Mouse (Mus musculus): ENCODE measurements around the gene Dguok.

The Dguok gene

DNA sequence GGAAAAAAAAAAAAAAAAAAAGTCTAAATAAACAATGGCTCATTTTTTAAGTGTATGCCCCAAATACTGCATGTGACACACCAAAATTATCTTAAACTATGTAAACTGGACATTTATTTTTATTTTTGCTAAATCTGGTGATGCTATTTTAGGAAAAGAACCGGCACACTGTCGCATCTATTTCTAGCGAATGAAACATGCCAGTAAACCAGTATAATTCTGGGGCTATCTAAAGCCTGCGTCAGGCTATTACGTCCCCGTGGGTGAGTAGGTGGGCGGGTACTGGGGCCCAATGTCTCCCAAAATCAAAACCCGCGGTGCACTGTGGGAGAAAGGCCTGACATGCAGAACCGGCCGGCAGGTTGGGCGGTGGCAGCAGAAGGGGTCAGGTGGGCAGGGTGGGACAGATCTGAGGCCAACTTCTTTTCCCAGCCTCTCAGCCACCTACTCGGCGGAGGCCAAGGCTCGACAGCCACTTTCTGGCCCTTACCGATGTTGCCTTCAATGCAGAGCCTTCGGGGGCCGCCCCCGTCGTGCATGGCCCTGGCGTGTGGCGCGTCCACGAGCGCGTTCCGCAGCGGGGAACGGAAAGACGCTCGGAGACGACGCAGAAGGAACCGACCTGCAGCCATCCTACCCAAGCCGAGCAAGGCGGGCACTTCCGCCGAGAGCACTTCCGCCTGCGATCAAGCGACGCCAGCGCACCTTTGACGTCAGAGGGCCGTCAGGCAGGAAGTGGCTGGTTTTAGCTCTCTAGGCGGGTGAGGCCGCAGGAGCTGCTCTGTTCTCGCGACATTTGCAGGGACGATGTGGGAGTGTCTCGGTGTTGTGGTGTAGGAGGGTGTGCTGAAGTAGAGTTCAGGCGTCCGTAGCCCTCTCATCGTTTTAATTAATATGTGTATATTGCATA, at the start of gene Dguok:
Dguok (minus strand) TSS at position 712 of the 910 bp plus-strand sequence.
- peak; percentile 93 for DNase-seq

- DNase-seq, result no peak
These were observed 49.2 kb upstream of the Dguok start for GRCm38 (mm10) chr6:83555972-83556371.

DNA sequence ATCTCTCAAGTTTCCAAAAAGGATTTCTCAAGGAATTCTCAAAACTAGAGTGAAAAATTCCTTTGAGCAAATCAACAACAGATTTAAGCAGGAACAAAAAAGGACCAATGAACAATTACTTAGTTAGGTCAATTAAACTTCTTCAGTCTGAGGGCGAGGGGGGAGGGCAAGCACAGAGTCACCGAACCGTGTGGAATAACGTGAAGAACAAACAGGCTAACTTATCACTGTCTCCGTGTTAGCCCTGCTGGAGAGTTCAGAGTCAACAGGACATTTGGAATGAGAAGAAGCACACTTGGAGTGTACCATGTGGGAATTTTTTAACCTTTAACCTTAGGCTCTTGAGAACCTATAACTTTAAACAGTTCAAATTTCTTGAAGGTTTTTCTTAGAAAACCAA, 41.6 kb upstream of the Dguok start:
- no peak for DNase-seq

- DNase-seq, result no peak
These were observed 39.0 kb upstream of the Dguok start for GRCm38 (mm10) chr6:83545778-83546177.

- no peak for DNase-seq
These were observed 35.1 kb upstream of the Dguok start for GRCm38 (mm10) chr6:83541756-83542456.

GRCm38 (mm10) chr6:83540017-83540416, 33.2 kb upstream of the Dguok start:
- DNase-seq, result peak; percentile 34

DNA sequence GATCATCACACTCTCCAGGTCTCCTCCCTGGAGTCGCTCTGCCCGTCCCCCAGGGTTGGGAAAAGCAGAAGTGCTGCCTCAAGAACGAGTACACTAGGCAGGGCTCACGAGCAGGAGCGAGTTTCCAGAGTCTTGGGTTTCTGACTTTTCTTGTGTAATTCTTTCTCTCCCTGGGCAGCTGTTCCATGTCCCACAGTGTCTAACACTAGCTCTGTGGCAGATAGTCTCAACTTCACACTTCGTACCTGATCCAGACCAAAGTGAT, 30.0 kb upstream of the Dguok start:
- no peak for DNase-seq

GRCm38 (mm10) chr6:83536028-83536794, 29.4 kb upstream of the Dguok start, which contains the start of gene Actg2:
Actg2 (minus strand) TSS chr6:83536265.
- no peak for DNase-seq

DNA sequence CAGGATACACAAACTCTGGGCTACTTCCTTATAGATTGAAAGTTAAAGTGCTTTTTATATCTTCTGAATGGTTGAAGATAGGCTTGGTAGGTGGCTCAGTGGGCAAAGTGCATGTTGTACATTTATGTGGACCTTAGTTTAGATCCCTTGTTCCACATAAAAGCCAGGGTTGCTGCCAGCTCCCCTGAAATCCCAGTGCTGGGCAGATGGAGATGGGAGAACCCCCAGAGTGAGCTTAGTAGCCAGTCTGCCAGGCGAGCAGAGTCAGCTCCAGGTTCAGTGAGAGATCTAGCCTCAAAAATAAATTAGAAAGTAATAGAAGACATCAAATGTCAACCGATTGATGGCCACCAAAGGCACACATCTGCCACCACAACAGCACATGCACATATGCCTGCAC, 25.8 kb upstream of the Dguok start:
- no peak for DNase-seq

DNA sequence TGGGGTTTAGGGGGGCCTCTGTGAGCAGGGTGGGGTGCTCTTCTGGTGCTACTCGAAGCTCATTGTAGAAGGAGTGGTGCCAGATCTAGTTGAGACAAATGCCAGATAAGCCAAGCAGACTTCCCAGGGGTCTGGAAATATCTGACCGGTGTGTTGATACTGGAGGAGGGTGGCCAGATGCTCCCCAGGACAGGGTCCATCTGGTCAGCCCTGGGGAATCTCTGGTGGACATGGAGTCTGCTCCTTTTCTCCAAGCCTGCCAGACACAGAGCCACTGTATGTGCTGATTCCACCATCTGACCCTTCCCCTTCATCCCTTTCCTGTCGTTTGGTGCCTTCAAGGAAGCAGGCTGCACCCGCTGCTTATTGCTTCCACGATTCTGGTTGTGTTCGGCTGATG, 16.4 kb upstream of the Dguok start:
- no peak for DNase-seq

GRCm38 (mm10) chr6:83521784-83522183, 15.0 kb upstream of the Dguok start:
- DNase-seq, result no peak

GRCm38 (mm10) chr6:83518637-83519036, 11.9 kb upstream of the Dguok start:
- no peak for DNase-seq

- DNase-seq, result no peak
These were observed 8.4 kb upstream of the Dguok start for GRCm38 (mm10) chr6:83515172-83515571.

DNA sequence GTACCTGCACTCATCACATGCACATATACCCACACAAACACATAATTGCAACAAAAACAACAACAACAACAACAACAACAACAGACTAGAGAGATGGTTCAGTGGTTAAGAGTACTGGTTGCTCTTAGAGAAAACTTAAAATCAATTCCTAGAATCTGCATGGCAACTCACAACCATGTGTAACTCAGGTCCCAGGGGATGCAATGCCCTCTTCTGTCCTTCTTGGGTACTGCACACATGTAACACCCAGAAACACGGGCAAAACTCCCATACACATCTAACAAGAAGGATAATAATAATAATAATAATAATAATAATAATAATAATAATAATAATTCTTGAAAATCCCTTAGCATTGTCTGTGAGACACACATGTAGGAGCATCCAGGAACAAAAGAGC, 5.7 kb upstream of the Dguok start:
- DNase-seq, result peak; percentile 71

DNA sequence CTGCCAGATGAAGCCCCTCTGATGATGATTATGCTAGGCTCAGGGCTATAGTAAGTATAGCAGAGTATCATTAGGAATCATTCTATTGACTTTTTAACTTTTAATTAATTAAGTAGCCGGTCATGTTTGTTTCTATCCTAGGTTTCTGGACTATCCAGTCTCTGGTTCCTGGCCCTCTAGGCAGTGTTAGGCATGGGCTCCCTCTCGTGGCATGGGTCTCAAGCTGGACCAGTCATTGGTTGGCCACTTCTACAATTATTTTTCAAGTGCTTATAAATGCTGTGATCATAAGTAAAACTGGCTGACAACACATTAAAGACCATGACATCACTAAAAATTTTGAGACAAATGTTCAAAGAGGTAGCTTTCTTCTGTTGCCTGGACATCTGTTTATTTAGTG, 3.4 kb upstream of the Dguok start:
- no peak for DNase-seq

DNA sequence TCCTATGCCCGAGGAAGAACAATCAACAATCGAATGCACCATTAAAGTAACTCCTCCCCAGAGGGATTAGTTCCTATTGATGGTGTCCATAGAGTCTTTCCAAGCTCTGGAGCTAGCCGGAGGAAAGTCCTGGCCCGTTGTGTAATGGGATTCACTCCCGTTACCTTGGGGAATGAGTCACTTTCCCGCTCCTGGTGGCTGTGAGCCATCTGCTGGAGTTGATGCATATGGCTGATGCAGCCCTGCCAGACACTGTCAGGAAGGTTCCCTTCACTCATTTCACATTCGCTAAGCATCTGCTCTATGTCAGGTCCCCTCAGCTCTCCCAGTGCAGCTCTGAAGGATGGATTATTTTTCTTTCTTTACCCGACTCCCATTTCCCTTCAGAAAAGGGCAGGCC, 2.7 kb upstream of the Dguok start:
- DNase-seq, result peak; percentile 14

GRCm38 (mm10) chr6:83507168-83507546, 388 bp upstream of the Dguok start:
- no peak for DNase-seq

- no peak for DNase-seq
These were observed 1.2 kb downstream of the Dguok start for GRCm38 (mm10) chr6:83505554-83505953.

GRCm38 (mm10) chr6:83503361-83503760, 3.4 kb downstream of the Dguok start:
- no peak for DNase-seq

GRCm38 (mm10) chr6:83502656-83503055, 4.1 kb downstream of the Dguok start:
- DNase-seq, result no peak

DNA sequence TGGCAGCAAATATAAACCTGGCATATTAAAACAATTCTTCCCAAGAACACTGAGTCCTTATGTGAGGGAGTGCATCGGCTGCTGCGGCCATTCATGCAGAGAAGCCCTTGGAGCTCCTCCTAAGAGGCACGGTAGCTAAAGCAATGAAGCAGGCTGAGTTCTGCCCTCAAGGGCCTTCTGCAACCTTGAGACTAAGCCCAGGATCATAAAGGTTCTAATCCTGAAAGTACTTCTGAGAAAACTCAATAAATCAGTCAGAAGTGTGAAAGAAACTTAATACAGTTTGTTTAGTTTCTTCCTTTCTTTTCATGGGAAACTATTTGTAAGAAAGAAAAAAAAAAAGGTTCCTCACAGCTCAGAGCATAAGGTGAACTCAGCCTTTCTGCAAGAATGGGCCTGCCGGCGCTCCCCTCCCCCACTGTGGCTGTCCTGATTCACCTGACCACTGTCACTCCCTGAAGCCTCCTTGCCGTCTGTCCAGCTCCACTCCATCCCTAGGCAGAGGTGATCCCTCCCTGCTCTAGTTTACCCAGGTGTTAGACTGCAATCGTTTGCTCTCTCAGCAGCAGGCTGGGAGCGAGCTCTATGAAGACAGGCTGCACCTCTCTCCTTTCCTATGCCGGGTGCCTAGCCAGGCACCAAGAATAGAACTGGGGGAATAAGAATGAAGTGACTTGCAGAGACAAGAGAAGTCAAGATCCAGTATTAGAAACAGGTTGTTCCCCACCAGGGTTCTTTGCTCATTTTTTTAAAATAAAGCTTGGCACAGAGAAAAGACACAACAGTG, 5.1 kb downstream of the Dguok start:
- no peak for DNase-seq

DNA sequence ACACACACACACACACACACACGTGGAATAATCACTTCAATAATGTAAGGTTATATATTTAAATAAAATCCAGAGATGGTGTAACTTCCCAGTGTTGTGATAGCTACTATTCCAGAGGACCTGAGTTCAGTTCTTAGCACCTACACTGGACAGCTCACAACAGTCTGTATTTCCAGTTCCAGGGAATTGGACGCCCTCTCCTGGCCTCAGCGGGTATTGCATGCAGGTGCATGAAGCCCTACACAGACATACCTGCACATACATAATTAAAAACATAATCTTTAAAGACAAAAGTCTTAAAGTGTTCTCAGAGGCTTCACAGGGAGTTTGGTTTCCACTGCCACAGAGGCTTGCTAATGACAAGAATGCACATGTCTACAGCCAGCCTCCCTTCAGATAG, 6.3 kb downstream of the Dguok start:
- no peak for DNase-seq

- no peak for DNase-seq
These were observed 7.7 kb downstream of the Dguok start for GRCm38 (mm10) chr6:83499078-83499477.

All from right cerebral cortex, postnatal 4 days (tissue).